Mouse (Mus musculus) neural tube, embryonic 10.5 days (tissue): ENCODE results near the gene Casp2.

Source experiments
- DNase-seq: peaks from one replicate; pipeline ENCODE4 v3.0.0-alpha.2; 2017; ENCODE audit warnings: low spot score; ENCODE audit errors: extremely low spot score

The Casp2 gene

DNA sequence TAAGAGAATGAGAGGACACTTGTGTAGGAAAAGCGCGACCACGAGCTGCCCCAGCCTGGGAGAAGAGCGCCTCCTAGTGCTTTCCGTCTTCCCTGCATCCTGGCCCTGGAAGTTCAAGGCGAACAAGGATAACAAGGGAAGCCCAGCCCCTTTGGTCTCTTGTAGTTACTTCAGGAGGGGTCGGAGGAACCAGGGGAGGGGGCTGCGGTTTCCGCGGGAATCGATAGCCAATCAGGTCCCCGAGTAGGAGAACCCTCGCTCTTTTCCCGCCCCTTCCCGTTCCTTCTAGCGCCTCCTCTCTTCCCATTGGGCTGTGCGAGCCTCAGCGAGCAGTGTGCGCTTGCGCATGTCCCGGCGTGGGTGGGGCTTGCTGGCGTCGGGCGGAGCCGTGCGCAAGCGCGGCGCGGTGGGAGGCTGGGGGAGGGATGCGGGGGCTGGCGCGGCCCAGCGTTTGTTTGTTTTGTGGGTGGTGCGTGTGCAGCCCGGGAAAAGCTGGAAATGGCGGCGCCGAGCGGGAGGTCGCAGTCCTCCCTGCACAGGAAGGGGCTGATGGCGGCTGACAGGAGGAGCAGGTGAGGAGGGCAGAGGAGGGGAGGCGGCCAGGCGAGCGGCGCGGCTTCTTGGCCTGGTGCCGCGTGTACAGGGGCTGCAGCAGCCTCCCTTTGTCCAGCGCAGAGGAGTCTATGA, at the start of gene Casp2:
TSS of gene Casp2 (plus strand) at position 360 of the 687 bp plus-strand sequence.
- peak; percentile 97 for DNase-seq

DNA sequence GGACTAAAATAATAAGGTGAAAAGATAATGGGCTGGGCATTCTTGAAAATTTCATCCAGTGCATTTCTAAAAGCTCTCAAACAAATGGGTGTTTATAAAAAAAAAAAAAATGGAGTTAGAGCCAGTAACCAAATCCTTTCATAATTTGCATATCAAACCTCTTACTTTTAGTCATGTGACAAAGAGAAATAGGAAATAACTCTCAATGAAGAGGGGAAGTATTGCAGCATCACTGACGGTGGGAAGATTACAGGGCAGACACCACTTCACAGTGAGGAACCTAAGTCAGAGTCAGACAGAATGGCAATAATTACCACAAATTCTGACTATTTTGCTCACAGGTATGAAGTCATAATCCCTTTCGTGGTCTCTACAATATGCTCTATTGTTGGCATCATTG, 49.8 kb upstream of the Casp2 start, which contains the start of gene Tas2r144:
TSS of gene Tas2r144 (plus strand) at position 301 of the 400 bp plus-strand sequence.
- no peak for DNase-seq

- no peak for DNase-seq
These were observed 42.5 kb upstream of the Casp2 start for GRCm38 (mm10) chr6:42222286-42222685.

DNA sequence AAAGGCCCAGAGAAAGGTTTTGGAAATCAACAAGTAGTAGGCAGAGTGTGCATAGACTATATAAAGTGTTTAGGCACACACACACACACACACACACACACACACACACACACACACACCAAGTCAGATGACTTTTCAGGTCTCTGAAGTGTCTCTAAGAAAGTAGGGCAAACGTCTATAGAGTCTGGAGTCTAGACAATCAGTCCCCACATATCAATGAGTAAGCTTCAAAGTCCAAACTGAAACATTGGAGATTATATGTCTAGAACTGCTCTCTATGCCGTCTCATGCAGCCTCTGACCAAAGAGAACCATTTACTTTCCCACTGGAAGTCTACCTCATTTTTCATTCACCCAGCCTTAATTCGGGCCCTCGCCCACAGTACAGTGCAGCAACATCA, 39.7 kb upstream of the Casp2 start:
- DNase-seq = no peak

DNA sequence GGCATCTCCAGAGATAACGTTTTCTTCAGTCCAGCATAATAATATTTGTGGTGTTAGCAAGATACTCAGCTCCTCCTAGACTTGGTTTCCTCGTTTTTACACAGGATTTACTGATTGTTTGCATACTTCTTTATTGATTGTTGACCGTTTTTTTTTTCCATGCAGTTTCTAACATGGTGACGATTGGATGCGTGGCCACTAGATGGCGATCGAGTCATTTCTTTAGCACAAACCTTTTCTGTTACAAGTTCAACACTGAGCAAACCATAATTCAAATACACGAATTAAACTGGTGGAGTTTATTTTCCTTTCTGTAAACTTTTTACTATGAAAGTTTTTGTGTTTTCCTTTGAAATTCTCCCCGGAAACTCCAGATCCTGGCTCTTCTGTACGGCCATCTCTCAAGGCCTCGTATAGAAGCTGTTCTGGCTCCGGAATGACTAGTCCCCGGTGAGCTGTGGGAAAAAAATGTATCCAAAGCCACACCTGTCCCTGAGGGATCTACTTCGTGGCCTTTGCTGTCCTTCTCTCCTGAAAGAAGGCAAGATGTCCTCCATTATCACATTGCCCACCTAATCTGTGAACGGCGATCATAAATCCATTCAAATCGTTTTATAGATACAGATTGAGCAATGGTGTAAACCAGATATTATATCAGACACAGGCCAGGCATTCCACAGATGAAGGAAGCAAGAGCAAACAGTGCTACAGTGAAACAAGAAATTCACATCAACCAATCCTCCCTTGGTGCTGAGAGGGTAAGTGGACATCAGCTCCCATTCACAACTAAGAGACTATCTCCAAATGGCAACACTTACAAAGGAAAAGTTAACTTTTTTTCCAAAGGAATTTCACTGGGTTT, 37.3 kb upstream of the Casp2 start:
- peak; percentile 61 for DNase-seq

DNA sequence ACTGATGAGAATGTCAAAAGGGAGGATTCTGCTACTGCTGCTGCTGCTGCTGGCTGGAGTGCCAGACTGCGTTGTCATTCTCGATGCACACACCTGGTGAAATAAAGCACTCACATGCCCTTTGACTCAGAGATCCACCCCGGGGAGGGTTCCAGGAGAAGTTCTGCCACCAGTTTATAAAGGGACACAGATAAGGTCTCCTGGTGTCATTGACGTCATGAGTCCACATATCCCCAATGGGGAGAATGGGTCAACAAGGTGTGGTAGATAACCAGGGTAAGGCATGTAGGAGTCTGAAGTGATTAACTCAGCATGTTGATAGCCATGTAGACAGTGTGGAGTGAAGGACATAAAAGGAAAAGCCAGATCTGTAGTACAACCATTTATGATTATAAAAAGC, 35.2 kb upstream of the Casp2 start:
- no peak for DNase-seq

- DNase-seq = no peak
These were observed 33.6 kb upstream of the Casp2 start for GRCm38 (mm10) chr6:42231191-42231590.

- no peak for DNase-seq
These were observed 27.4 kb upstream of the Casp2 start for GRCm38 (mm10) chr6:42237276-42237805.

GRCm38 (mm10) chr6:42241311-42242045, 23.3 kb upstream of the Casp2 start:
- DNase-seq = no peak

DNA sequence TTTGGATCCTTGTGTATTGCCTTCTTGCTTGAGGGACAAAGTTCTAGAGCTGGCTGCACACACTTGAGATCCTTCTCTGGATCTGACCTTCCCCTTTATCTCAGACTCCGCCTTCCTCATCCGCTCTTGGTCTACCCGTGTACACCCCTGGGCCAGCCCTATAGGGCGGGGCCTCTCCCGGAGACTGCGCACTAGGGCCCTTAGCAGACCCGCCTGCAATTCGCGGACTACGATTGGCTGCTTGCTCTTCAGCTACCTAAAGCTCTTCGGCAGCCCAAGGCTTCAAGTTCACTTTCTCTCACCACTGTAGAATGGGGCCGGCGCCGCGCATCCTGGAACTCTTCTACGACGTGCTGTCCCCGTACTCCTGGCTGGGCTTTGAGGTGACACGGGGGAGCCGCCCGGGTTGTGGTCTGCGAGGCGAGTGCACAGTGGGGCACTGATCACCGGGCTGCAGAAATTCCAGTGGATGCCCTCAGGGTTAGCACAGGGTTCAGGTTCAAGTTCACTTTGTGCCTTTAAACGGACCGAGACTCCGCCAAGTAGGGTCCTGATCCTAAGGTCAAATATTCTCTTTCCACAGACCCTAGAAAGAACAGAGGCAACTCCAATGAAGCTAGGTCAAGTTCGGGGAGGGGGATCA, 19.0 kb upstream of the Casp2 start, which contains the start of gene Gstk1:
TSS of gene Gstk1 (plus strand) at position 225 of the 643 bp plus-strand sequence.
- peak; percentile 77 for DNase-seq

- DNase-seq = no peak
These were observed 17.6 kb upstream of the Casp2 start for GRCm38 (mm10) chr6:42247173-42247572.

GRCm38 (mm10) chr6:42247981-42248380, 16.8 kb upstream of the Casp2 start:
- DNase-seq = no peak

- DNase-seq = no peak
These were observed 13.0 kb upstream of the Casp2 start for GRCm38 (mm10) chr6:42251791-42252190.

- DNase-seq = no peak
These were observed 11.7 kb upstream of the Casp2 start for GRCm38 (mm10) chr6:42253103-42253502.

DNA sequence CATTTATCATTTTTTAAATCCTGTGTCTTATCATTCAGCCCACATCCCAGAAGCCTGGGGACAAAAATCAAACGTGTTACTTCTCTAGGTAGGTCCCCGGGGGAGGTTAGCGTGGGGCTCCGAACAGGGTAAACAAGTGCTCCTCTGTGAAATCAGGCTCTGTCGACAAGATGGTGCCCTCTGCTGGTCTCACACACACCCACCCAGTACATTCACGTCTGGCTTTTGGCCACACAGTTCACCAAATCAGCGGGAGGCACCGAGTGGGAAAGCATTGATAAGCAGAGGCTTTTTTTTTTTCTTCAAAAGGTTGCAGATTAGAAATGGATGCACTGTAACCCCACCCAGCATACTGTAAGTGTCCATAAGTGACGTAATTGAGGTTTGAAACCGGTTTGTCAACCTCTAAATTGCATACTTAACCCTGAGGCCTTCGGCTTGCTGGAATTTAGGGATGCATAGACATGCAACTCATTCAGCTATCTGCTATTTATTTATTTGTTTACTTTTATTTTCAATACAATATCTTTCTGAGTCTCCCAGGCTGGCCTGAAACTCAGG, 7.4 kb upstream of the Casp2 start:
- peak; percentile 45 for DNase-seq

DNA sequence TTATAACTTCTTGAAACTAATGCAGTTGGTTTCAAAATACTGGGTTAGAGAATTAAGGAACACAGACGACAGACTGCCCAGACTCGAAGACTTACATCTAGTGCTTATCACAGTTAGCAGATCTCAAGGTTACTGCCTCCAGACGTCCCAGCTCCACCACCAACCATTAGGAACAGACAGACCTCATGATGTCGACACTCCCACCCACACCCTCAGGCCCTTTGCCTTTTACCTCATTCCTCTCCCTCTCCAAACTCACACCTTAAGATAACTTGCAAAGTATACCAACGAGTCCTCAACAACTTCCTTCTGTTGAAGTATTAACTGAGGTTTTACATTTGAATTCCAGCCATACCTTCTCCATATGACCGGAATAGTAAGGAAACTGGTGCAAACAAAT, 4.4 kb upstream of the Casp2 start:
- no peak for DNase-seq

GRCm38 (mm10) chr6:42261524-42262170, 3.1 kb upstream of the Casp2 start, which contains the start of gene Tmem139:
TSS of gene Tmem139 (plus strand) at chr6:42261970.
- no peak for DNase-seq

- peak; percentile 31 for DNase-seq
These were observed 876 bp downstream of the Casp2 start for GRCm38 (mm10) chr6:42265391-42266330.

DNA sequence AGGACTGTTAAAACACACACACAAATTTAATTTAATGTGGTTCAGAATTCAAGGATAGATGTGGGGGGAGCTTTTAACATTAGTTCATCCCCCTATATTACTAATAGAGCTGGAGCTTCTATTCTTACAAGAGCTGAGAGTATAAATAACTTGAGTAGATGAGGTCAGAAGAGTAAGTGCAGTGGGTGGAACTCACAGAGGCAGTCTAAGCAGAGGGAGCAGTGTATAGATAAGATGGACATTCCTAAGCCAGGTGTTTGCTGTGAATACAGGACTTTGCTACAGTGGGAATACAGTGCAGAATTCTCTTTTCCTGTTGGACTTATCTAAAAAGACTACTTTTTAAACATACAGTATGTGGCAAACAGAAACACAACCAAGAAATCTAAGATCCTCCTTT, 6.0 kb downstream of the Casp2 start:
- DNase-seq = no peak
